Mouse (Mus musculus) G1E (cell line): ENCODE measurements at regions not wholly inside any gene's neighbourhood (a gene's known extent, or its start where the extent isn't known, plus 50 kb on each side); places are given as distances from the start of the nearest gene placed in this dataset.

Source experiments
- CTCF ChIP-seq: IDR thresholded peaks from 2 replicates; pipeline ENCODE4 v1.5.1; 2012; ENCODE audit warnings: low read depth, low read length, inconsistent platforms, mixed read lengths
- GATA1 ChIP-seq: IDR thresholded peaks from 2 replicates; pipeline ENCODE4 v1.6.1; 2012; ENCODE audit warnings: borderline replicate concordance, low read length, inconsistent platforms, mixed read lengths
- POLR2AphosphoS5 ChIP-seq: IDR thresholded peaks from 2 replicates; pipeline ENCODE4 v1.6.1; 2012; ENCODE audit warnings: low read depth, low read length, inconsistent platforms; ENCODE audit not compliant: insufficient replicate concordance
- TAL1 ChIP-seq: conservative IDR thresholded peaks from 2 replicates; pipeline ENCODE4 v1.6.1; 2012; ENCODE audit warnings: low read depth, low read length, inconsistent platforms, mixed read lengths

GRCm38 (mm10) chr2:45707026-45707425 lies 589.8 kb upstream of the Zeb2 start:
- TF ChIP-seq CTCF (no peak), TAL1 (no peak), POLR2AphosphoS5 (no peak), GATA1 (no peak)
